Mouse (Mus musculus): Measurements from ENCODE around the gene Cpt1a.

Gene Cpt1a

DNA sequence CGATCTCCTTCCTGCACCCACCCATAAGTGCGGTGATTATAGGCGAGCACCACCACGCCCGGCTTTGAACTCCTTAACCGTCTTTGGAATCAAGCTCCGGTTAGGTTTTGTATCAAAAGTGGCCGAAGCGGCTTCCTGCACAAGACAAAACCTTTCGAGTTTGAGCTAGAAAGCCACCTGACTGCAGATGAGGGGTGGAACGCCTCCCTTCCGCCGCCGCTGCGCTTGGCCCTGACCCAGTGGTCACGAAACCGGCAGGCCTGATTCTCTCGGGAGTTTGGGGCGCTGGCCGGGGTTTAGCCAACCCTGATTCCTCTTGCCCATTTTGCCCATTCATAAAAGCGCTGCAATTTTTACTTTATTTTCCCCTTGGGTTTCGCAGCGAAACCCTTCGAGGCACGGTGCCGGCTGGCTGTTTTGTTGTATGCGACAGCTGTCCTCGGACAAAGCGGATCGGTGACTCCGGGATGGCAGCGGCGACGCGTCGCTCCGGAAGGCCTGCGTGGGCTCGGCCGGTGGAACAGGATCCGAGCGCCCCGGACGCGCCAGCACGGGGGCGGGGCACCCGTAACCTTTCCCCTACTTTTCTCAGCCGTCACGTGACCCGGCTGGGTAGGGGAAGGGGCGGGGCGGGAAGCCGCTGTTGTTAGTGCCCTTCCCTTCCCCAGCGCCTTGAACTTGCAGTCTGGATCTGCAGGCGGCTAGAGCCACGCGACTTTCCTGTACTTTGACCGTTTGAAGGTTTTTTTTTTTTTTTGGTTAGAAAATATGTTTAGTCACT is 3.0 kb downstream of the Cpt1a start:
- peak; percentile 95 for DNase-seq (ENCODE audit: low read depth, low spot score)

GRCm38 (mm10) chr19:3325771-3326478 is 3.8 kb downstream of the Cpt1a start:
- DNase-seq (ENCODE audit: low read depth, low spot score): peak; percentile 38

DNA sequence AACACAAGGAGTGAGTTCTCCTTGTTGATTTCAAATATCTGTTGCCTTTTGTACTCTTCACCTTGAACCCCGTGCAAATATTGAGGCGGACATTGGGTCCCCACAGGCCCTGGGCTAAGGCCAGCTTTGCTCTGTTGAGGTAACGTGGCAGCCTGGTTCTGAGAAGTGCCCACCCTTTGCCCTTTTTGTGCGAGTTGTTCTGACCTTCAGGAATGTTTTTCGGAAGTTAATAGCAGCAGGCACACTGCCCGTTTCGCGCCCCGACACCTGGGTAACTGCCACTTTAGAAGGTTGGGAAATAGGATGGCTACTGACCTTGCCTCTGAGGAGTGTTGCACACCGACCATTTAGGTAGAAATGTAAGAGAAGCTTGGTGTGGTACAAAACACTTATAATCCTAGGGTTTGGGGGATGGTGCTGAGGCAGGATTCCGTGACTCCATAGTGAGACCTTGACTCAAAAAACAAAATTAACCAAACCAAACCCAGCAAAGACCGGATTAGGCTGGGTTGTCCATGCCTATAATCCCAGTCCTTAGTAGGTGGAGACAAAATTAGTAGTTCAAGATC is 4.4 kb downstream of the Cpt1a start:
- no peak for DNase-seq (ENCODE audit: low read depth, low spot score)

GRCm38 (mm10) chr19:3333247-3333646 is 11.1 kb downstream of the Cpt1a start:
- peak; percentile 88 for DNase-seq (ENCODE audit: low read depth, low spot score)

GRCm38 (mm10) chr19:3333694-3334515 is 11.8 kb downstream of the Cpt1a start:
- no peak for DNase-seq (ENCODE audit: low read depth, low spot score)

- no peak for DNase-seq (ENCODE audit: low read depth, low spot score)
These were observed 12.4 kb downstream of the Cpt1a start for GRCm38 (mm10) chr19:3334550-3334949.

- no peak for DNase-seq (ENCODE audit: low read depth, low spot score)
These were observed 13.8 kb downstream of the Cpt1a start for GRCm38 (mm10) chr19:3335917-3336316.

GRCm38 (mm10) chr19:3336485-3337255 is 14.5 kb downstream of the Cpt1a start:
- no peak for DNase-seq (ENCODE audit: low read depth, low spot score)

DNA sequence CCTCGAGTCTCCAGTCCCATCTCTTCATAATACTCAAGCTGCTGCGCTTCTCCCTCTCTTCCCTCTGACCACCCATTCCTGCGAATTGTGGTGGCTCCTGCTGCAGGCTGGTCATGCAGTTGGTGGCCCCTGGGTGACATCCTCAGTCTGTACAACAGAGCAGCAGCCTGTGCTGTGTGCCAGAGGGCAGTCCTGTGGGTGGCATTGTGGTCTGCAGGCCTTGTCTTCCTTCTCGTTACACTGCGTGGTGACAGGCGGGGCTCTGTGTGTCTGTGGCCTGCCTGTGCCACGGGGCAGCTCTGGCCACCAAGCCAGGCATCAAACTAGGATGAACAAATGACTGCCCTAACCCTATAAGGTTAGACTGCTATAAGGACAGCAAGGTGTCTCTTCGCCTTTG is 17.1 kb downstream of the Cpt1a start:
- DNase-seq (ENCODE audit: low read depth, low spot score): no peak

GRCm38 (mm10) chr19:3341021-3341420 is 18.9 kb downstream of the Cpt1a start:
- no peak for DNase-seq (ENCODE audit: low read depth, low spot score)

DNA sequence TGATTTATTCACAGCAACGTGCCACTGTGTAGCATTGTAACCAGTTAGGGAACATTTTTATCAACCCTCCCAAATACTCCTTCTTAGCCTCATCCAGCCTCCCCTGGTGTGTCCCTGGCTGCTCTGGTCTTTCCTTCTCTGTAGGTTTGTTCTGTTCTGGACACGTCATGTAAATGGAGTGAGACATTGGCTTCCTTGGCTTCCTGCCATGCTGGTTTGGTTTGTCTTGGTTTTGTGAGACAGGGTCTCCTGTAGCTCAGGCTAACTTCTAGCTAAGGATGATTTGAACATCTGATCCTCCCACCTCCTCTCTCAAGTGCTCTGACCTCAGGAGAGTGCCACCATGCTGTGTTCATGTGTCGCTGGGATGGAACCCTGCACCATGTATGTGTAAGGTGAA is 21.8 kb downstream of the Cpt1a start:
- no peak for DNase-seq (ENCODE audit: low read depth, low spot score)

DNA sequence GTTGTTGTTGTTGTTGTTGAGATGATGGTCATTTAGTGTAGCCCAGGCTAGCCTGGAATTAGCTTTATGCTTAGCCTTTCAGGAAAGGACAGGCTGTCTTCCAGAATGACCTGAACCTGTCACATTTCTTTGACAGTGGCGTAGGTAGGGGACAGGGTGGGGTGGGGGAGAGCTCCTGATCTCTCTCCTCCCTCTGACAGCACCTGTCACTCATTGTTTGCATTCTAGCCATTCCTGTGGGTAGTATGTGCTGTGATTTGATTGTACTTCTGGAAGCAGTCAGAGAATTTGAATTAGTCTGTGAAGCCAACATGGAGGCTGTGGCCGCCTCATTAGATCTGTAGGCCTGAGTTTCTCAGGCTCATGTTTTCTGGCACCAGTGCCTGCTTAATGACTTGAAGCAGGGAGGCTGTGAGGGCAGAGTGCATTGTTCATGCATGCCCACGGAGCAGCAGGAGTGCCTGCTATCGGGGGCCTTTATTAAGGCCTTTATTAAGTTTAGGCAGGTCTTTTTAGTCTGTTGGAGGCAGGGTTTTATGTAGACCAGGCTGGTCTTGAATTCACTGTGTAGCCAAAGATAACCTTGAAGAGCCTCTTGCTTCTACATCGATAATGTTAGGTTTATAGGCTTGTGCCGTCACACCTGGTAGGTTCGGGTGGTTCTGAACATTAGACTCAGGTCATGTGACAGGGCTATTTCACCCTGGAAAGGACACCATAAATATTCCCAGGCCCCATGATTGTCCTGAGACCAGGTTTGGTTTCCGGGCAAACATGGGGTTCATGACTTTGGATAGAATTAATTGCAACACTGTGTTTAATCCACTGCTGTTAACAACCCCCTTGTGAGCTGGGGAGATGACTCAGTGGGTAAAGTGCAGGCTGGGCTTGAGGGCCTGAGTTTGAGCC is 22.8 kb downstream of the Cpt1a start:
- DNase-seq (ENCODE audit: low read depth, low spot score): no peak

GRCm38 (mm10) chr19:3347784-3348183 is 25.6 kb downstream of the Cpt1a start:
- DNase-seq (ENCODE audit: low read depth, low spot score): no peak

- DNase-seq (ENCODE audit: low read depth, low spot score): peak; percentile 57
These were observed 31.4 kb downstream of the Cpt1a start for GRCm38 (mm10) chr19:3353415-3354111.

DNA sequence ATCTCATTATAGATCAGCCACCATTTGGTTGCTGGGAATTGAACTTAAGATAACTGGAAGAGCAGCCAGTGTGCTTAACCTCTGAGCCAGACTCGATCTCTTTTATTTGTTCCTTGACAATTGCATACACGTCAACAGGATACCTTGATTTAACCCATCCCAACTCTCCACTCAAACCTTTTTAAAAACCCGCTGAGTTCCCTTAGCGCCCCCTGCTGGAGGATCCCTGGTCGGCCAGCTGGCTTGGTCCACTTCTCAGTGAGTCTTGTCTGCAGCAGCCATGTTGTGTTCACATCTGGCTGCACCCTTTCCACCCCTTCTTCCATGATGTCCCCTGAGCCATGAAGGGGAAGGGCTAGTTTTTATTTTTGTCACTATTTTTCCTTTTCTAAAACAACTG is 33.0 kb downstream of the Cpt1a start:
- DNase-seq (ENCODE audit: low read depth, low spot score): no peak

GRCm38 (mm10) chr19:3356516-3356915 is 34.4 kb downstream of the Cpt1a start:
- DNase-seq (ENCODE audit: low read depth, low spot score): no peak

- no peak for DNase-seq (ENCODE audit: low read depth, low spot score)
These were observed 35.5 kb downstream of the Cpt1a start for GRCm38 (mm10) chr19:3357620-3358019.

DNA sequence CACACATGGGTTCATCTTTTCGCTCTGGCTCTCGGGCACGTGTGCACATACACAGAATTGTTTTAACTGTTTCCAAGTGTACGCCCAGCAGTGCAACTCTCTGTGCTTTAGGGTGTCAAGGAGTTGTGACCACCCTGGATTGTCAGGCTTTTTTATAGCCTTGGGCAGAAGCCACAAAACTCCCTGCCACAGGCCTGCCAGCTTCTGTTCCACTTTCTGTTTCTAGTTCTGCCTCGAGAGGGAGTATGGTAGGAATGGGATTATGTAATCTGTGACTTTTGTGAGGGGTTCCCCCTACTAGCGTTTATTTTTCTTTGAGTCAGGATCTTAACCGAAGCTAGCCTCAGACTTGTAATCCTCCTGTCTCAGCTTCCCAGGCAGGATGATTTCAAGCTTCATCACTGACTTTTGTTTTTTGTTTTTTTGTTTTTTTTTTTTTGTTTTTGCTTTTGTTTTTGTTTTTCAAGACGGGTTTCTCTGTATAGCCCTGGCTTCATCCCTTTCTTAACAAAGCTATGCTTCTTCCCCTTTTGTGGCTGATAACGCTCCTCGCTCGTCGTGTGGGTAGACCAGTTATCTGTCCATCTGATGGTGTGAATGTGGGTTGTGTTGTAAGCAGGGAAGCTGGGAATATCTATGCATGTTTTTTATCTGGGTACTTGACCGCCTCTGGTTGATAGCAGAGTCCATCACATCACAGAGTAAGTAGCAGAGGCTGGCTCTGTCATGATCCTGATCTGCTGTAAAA is 37.9 kb downstream of the Cpt1a start:
- no peak for DNase-seq (ENCODE audit: low read depth, low spot score)

DNA sequence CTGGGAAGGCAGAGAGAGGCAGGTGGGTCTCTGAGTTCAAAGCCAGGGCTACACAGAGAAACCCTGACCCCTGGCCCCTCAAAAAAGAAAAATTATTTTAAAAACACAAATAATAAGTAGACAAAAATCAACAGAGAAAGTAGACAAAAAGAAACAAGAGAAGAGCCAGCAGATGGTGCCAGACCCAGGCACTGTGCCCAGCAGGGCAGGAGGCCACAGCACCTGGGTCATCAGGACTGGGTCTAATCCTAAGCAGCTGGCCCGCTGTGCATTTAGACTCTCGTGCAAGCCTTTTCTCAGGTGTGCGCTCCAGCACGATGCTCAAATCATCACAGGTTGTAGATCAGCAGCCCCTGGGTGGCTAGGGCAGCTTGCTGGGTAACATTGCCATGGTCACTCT is 41.4 kb downstream of the Cpt1a start:
- DNase-seq (ENCODE audit: low read depth, low spot score): no peak
